Mouse (Mus musculus) embryonic facial prominence, embryonic 11.5 days (tissue): Measurements from ENCODE around the gene Wdtc1. TPM values are rescaled to one million over a fixed set of nuclear protein-coding genes. Genes with fewer than 3 reads are reported as not detected.

Experiments used
- ATAC-seq: fragments of 200-750 bp; cut with Nextera tagmentation; replicated peaks from 2 replicates; pipeline ENCODE4 v1.8.0; 2017; ENCODE audit warnings: low read depth; ENCODE audit not compliant: insufficient number of reproducible peaks, low FRiP score, low TSS enrichment
- DNase-seq: peaks from one replicate; pipeline ENCODE4 v3.0.0-alpha.2; 2015; ENCODE audit warnings: low spot score
- H3K27ac ChIP-seq: fragments of 300-500 bp; sonication (generic); replicated peaks from 2 replicates; pipeline ENCODE4 v1.5.1; 2014; ENCODE audit warnings: mild to moderate bottlenecking, low read depth, low read length, control low read depth
- H3K27me3 ChIP-seq: fragments of 300-500 bp; sonication (generic); 2 replicates; pipeline ENCODE4 v1.6.1; 2014; ENCODE audit warnings: mild to moderate bottlenecking, low read length, moderate library complexity, mixed read lengths; ENCODE audit not compliant: control insufficient read depth, insufficient read depth
- H3K36me3 ChIP-seq: fragments of 300-500 bp; sonication (generic); replicated peaks from 2 replicates; pipeline ENCODE4 v1.6.1; 2014; ENCODE audit warnings: low read depth, mild to moderate bottlenecking, low read length, moderate library complexity, mixed read lengths; ENCODE audit not compliant: control insufficient read depth, insufficient read depth
- H3K4me1 ChIP-seq: fragments of 300-500 bp; sonication (generic); 2 replicates; pipeline ENCODE4 v1.6.1; 2014; ENCODE audit warnings: low read length, mixed read lengths; ENCODE audit not compliant: control insufficient read depth, insufficient read depth
- H3K4me2 ChIP-seq: fragments of 300-500 bp; sonication (generic); 2 replicates; pipeline ENCODE4 v1.6.1; 2014; ENCODE audit warnings: low read depth, mild to moderate bottlenecking, control low read depth, low read length, moderate library complexity
- H3K4me3 ChIP-seq: fragments of 300-500 bp; sonication (generic); 2 replicates; pipeline ENCODE4 v1.5.1; 2014; ENCODE audit warnings: low read depth, low read length, control low read depth
- H3K9ac ChIP-seq: fragments of 300-500 bp; sonication (generic); replicated peaks from 2 replicates; pipeline ENCODE4 v1.6.1; 2014; ENCODE audit warnings: mild to moderate bottlenecking, control low read depth, low read length
- H3K9me3 ChIP-seq: fragments of 300-500 bp; sonication (generic); replicated peaks from 2 replicates; pipeline ENCODE4 v1.6.1; 2016; ENCODE audit warnings: mild to moderate bottlenecking, low read length, inconsistent platforms, mixed read lengths; ENCODE audit not compliant: control insufficient read depth
- WGBS: fragments of 180-500 bp; shearing (Covaris S2); extraction: QIAGEN DNeasy Blood & Tissue Kit; methylation state at CpG from one replicate; pipeline ENCODE4 v1.1.7; 2014; 5-methylcytosine and 5-hydroxymethylcytosine counted together
- polyA plus RNA-seq: library from polyadenylated mRNA; unstranded; fragments of >200 nt; fragmentation: Nextera tagmentation; extraction: Ambion mirVana; gene quantifications from 2 replicates; pipeline ENCODE4 v1.2.1, GENCODE M21; 2014

Gene Wdtc1
- polyA plus RNA-seq: 16.7 and 18.7 TPM in 2 replicates

DNA sequence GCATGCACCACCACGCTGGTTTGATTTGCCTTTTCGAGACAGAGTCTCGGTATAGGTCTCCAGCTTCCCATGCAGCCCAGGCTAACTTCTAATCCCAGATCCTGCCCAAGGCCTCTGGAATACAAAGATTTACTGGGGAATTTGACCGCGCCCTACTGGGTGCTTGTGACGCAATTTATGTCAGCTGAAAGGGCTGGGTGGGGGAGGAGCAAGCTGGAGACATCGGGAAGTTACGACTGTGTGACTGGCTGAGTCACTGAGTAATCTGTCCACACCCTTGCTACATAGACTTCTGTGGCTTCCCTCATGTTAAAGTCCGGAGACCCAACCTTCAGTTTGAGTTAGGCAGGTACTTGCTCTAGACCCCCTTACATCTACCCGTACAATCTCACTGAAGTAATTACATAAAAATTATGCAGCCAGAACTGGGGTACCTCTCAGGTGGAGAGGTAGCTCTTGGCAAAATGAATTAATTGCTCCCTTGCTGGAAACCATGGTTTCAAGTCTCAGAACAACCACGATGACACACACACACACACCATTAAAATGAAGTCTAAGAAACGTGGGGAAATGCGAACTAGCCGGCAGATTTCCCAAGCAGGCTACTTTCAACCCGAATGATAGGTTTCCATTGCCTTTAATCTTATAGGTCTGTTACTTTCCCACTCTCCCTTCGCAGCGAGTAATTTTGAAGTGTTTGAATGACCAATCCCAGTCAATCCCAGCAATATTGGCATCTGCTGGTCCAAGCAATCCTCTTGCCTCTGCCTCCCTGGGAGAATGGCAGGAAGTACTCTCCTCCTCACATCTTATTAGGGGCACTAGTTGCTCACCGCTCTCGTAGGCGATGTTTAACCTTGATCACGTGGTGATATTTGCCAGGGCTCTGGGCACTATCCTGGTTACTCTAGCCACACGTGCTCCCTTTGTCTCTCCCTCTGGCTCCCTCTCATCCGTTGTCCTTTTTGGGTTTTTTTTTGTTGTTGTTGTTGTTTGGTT, at the start of gene Wdtc1:
Gene Wdtc1, minus strand, starts transcription at position 115 of the 999 bp plus-strand sequence.
- H3K4me1 ChIP-seq: no peaks in the 10 kb centered on the region
- 90% methylated on average over 23 of the region's 23 CpGs for WGBS

DNA sequence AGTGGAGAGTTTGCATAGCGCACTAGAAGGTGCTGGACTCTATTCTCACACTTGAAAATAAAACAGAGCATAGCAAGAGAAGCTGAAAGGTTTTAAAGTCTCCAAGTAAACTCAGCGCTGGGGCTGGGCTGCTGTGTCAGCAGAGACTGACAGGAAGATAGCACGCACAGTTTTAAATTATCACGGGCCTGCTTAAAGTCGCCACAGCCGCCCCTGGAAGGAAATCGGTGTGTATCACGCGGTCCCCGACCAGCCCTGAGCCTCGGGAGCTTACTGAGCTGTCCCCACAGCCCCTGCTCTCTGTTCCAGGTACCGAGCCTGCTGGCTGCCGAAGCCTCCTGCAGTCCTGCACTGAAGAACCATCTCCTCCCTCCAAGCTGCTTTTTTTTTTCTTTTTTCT, 48.7 kb upstream of the Wdtc1 start:
- 72% methylated on average over 13 of the region's 13 CpGs for WGBS
- no peak overlapping the region for H3K27ac ChIP-seq
- no peaks in the 10 kb centered on the region for H3K27me3 ChIP-seq
- H3K4me1 ChIP-seq: peaks cover 5% of the 10 kb centered on the region; the same call in 1 of the 2 replicates
- DNase-seq (no peak), ATAC-seq (no peak)
- H3K4me2 ChIP-seq: no peak overlapping the region
- no peaks in the 10 kb centered on the region for H3K36me3 ChIP-seq
- H3K9ac ChIP-seq: no peak overlapping the region
- H3K4me3 ChIP-seq: no peak overlapping the region
- no peaks in the 10 kb centered on the region for H3K9me3 ChIP-seq

More for the DNA sequence above, at the start of gene Wdtc1:
- H3K27me3 ChIP-seq: no peaks in the 10 kb centered on the region
- no peak for ATAC-seq
- no peak within 1 kb of the TSS for H3K4me3 ChIP-seq
- H3K9ac ChIP-seq: no peak within 1 kb of the TSS
- no peaks in the 10 kb centered on the region for H3K36me3 ChIP-seq
- no peak within 1 kb of the TSS for H3K27ac ChIP-seq
- DNase-seq: no peak
- H3K9me3 ChIP-seq: no peaks in the 10 kb centered on the region
- no peak within 1 kb of the TSS for H3K4me2 ChIP-seq

DNA sequence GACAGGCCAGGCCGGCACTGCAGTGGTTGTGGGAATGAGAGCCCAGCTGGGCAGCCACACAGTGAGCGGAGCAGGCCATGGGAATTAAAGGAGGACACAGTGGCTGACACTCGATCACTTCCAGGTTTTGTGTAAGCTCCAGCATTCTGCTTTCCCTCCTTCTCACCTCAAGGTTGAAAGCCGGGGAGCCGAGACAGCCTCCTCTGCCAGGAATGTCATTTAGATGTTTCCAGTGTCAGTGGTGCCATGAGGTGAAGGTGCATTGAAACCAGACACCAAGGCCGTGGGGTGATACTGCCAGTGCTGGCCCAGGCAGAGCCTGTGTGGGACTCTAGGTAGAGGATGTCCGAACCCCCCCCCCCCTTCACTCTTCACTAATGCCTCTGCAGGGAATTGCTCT, 46.8 kb upstream of the Wdtc1 start:
- Histone ChIP-seq H3K27me3 (no peaks in the 10 kb centered on the region), H3K4me2 (no peak overlapping the region; the same call in 1 of the 2 replicates), H3K9me3 (no peaks in the 10 kb centered on the region), H3K9ac (no peak overlapping the region; the same call in 1 of the 2 replicates), H3K36me3 (no peaks in the 10 kb centered on the region), H3K4me1 (peaks cover 5% of the 10 kb centered on the region), H3K4me3 (no peak overlapping the region), H3K27ac (no peak overlapping the region)
- ATAC-seq: no peak; the same call in 1 of the 2 replicates
- DNase-seq: no peak
- WGBS: 49% methylated on average over 7 of the region's 7 CpGs

DNA sequence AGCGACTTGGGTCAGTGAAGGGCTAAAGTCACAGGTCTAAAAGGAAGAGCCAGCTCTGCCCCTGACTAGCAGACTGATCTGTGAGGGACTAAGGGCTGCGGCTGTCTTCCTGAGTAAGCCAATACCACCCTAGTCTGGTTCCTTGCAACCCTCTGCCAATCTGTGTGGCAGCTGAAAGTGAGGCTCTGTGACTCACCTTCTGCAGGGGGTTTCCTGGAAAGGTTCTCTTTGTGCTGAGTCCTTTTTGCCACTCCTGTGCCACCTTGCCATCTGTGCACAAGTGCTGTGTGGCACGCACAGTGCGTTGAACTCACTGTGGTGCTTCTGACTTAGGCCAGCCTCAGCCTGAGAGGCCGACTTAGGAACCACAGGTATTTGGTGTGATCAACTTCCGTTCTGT, 46.2 kb upstream of the Wdtc1 start:
- whole genome bisulfite sequencing: 85% methylated on average over 6 of the region's 6 CpGs
- H3K9ac ChIP-seq: peak overlapping the region; percentile 37; the same call in 1 of the 2 replicates
- H3K4me3 ChIP-seq: no peak overlapping the region
- no peak overlapping the region for H3K4me2 ChIP-seq
- no peak for ATAC-seq
- H3K27ac ChIP-seq: no peak overlapping the region
- no peaks in the 10 kb centered on the region for H3K36me3 ChIP-seq
- H3K27me3 ChIP-seq: no peaks in the 10 kb centered on the region
- DNase-seq: no peak
- H3K9me3 ChIP-seq: no peaks in the 10 kb centered on the region
- H3K4me1 ChIP-seq: peaks cover 5% of the 10 kb centered on the region

DNA sequence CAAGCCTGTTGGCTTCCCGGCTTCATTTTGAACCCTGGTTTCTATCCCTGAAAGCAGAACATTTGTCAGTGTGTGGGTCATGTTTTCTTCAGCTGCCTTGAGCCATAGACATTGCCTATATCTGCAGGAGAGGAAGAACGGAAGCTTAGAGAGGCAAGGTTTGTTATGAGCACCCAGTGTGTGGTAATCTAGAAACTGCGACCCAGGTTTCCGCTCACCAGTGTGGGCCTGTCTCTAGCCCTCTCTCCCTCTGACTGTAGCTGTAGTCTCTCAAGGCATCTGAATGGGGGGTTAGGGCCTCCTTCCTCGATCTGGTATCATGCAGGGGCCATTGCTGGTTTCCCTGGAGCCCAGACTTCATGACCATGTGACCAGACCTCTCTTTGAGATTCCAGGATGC, 45.3 kb upstream of the Wdtc1 start:
- Histone ChIP-seq H3K4me1 (peaks cover 5% of the 10 kb centered on the region), H3K9ac (no peak overlapping the region), H3K9me3 (no peaks in the 10 kb centered on the region), H3K27me3 (no peaks in the 10 kb centered on the region), H3K4me3 (no peak overlapping the region), H3K27ac (no peak overlapping the region), H3K4me2 (no peak overlapping the region), H3K36me3 (no peaks in the 10 kb centered on the region)
- DNase-seq (no peak), ATAC-seq (no peak)
- 81% methylated on average over 5 of the region's 5 CpGs for WGBS

DNA sequence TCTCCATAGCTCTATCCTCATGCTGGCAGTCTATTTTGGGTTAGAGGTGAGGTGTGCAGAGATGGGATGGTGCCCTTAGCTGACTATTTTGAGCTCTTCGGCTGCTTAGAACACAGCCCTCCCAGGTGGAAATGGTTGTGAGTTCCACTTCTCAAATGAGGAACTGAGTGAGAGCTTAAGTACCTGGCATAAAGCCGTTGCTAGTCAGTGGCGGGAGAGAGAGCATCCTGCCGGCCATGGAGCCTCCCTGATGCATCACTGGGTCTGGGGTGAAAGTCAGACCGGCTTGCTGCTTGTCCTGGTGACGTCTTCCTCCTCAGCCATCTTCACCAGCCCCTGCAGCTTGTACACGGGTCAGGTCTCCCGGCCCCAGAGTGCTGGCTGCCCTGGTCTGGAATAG, 44.7 kb upstream of the Wdtc1 start:
- no peak for ATAC-seq
- H3K27ac ChIP-seq: no peak overlapping the region
- no peaks in the 10 kb centered on the region for H3K36me3 ChIP-seq
- H3K4me1 ChIP-seq: peaks cover 5% of the 10 kb centered on the region
- H3K4me3 ChIP-seq: no peak overlapping the region
- no peaks in the 10 kb centered on the region for H3K9me3 ChIP-seq
- no peak overlapping the region for H3K9ac ChIP-seq
- no peak for DNase-seq
- no peaks in the 10 kb centered on the region for H3K27me3 ChIP-seq
- H3K4me2 ChIP-seq: no peak overlapping the region
- WGBS: 88% methylated on average over 8 of the region's 8 CpGs

DNA sequence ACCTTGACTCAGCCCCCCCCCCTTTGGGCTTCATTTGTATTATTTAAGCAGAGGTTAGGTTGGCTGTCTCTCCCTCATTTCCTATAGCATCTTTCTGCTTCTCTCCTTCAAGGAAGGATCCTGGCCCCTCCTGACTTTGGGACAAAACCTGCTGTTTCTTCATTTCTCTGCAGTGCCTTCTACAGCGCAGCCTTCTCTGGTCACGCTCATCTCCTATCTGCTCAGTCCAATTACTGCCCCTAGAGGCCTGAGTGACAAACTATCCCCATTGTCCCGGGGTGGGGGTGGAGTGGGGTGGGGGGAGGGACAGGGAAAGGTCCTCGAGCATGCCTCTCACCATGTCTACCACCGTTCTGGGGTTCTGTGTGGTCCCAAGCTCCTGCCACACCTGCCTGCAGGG, 44.0 kb upstream of the Wdtc1 start:
- peaks cover 5% of the 10 kb centered on the region for H3K4me1 ChIP-seq
- no peak overlapping the region for H3K9ac ChIP-seq
- H3K27me3 ChIP-seq: no peaks in the 10 kb centered on the region
- no peaks in the 10 kb centered on the region for H3K36me3 ChIP-seq
- no peak overlapping the region for H3K4me3 ChIP-seq
- WGBS: 41% methylated on average over 5 of the region's 5 CpGs
- no peak overlapping the region for H3K4me2 ChIP-seq
- no peak overlapping the region for H3K27ac ChIP-seq
- DNase-seq (no peak), ATAC-seq (no peak)
- no peaks in the 10 kb centered on the region for H3K9me3 ChIP-seq

DNA sequence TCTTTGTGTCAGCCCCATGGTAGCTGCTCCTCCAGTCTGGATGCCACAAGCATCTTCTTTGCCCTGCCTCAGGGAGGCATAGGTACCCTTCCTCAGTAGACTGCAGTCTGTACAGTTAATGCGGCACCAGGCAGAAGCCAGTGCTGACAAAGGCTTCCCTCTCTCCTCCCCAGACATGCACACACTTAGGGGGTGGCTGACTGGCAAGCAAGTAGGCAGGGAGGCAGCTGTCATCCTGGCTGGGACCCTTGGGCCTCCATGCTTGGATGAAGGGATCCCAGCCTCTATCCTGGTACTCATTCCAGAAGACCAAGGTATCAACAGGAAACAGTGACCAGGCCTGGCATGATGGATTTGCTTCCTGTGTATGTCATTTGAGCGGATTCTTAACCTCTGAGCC, 42.8 kb upstream of the Wdtc1 start:
- no peak for DNase-seq
- no peak overlapping the region for H3K4me3 ChIP-seq
- WGBS: 49% methylated on average over 2 of the region's 2 CpGs
- no peaks in the 10 kb centered on the region for H3K36me3 ChIP-seq
- no peak overlapping the region for H3K9ac ChIP-seq
- H3K4me1 ChIP-seq: peaks cover 5% of the 10 kb centered on the region
- ATAC-seq: no peak
- no peak overlapping the region for H3K4me2 ChIP-seq
- H3K27ac ChIP-seq: peak overlapping the region; percentile 35
- H3K27me3 ChIP-seq: no peaks in the 10 kb centered on the region
- H3K9me3 ChIP-seq: no peaks in the 10 kb centered on the region
